Mouse (Mus musculus) adrenal gland, postnatal 14 days (tissue): ENCODE measurements around the gene Vav3. TPM values are rescaled to one million over a fixed set of nuclear protein-coding genes. Genes with fewer than 3 reads are reported as not detected.
A peak's percentile ranks its signal among the peaks of the same experiment; 100 is the strongest.

ENCODE experiments used
- DNase-seq: peaks from one replicate; pipeline ENCODE4 v3.0.0; 2021; ENCODE audit warnings: mixed read lengths
- long read RNA-seq, 2 experiments: library from polyadenylated mRNA; stranded (forward); transcript quantifications; one replicate each; pipeline ENCODE4 v2.0.0; 2021
- total RNA-seq: library from RNA; stranded (reverse); gene quantifications from 2 replicates; pipeline ENCODE4 v1.2.3, GENCODE M21; 2021

Vav3 gene
- total RNA-seq = 5.6 and 7.2 TPM in 2 replicates
- long read RNA-seq, experiment 1, full-length matches to known transcripts = 1 of 2 reads
- long read RNA-seq, experiment 1, partial matches to known transcripts = 1 of 2 reads
- long read RNA-seq, experiment 1, other reads (novel, unspliced or antisense) = 0 of 2 reads
- long read RNA-seq, experiment 2 = 0 reads

DNA sequence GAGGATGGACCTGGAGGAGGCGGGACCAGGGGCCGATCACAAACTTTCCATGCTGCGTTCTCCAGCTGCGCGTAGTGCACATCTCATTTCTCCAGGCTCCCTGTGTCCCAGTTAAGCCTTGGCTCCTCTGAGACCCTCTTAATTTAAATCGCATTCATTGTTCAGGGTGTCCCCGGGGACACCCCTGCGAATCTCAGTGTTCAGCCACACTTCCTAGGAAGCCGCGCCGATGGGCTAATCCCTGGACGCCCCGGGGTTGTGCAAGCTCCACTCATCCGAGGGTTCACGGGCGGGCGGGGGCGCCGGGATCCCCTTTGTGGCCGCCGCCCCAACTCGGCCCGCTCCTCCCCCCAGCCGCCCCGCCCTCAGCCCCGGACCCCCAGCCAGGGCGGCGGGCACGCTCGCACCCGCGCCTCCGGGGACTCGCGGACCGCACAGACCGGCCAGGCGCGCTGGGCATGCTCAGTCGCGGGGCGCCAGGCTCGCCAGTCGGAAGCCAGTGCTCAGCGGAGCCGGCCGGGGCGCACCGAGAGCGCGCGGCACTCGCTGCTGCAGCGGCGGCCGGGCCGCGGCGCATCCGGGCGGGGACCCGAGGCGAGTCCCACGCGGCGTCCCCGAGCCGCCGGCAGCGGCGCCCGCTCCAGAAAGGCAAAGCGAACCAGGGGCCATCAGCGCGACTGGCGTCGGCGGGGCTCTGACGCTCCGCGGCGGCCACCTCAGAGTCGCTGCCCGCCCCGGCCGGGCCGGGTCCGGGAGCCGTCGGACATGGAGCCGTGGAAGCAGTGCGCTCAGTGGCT lies at the start of gene Vav3:
Gene Vav3, plus strand, starts transcription at position 380 of the 797 bp plus-strand sequence.
- peak; percentile 76 for DNase-seq

DNA sequence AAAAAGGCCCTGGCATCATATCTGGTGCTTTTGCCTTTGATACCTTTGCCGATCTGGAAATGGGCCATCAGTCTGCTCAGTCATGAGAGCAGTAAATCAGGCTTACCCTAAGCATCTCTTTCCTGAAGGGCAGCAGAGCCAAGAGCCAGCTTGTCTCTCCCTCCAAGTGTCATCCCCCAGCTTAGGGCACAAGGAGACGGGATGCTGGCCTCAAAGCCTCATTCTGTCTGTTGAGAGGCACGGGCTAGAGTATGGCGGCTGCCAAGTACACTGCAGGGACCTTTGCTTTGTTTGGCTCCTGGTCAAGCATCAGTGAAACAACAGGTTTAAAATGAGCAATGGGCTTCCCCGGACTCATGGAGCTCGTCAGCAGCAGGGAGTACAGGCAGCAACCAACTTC lies 41.6 kb upstream of the Vav3 start:
- no peak for DNase-seq

DNA sequence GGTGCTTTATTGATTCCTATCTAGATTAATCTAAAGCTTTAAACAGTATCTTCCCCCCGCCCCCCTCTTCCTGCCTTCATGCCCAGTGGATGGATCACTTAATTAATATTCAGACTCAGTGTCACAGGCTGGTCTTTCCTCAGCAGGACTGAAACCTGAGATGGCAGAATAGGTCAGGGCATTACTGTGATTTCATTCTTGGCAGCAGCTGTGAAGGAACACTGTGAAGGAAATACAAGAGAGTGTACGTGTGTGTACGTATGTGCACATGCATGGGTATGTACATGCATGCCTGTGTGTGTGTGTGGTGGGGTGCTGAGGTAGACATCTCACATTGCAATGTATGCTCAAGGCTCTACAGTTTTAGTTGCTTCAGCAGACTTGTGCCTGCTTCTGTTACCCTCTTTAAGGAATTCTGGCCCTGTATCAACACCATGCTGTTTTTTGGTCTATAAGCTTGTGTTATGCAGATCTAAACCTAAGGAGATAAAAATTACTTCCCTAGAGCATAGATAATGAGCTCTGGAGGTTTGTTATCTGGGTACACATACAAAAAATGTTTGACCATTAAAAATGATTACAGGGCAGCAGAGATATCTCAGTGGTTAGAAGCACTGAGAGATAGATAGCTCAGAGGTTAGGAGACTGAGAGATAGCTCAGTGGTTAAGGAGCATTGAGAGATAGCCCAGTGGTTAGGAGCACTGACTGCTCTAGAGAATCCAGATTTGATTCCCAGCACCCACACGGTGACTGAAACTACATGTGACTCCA lies 41.0 kb upstream of the Vav3 start:
- DNase-seq = no peak

DNA sequence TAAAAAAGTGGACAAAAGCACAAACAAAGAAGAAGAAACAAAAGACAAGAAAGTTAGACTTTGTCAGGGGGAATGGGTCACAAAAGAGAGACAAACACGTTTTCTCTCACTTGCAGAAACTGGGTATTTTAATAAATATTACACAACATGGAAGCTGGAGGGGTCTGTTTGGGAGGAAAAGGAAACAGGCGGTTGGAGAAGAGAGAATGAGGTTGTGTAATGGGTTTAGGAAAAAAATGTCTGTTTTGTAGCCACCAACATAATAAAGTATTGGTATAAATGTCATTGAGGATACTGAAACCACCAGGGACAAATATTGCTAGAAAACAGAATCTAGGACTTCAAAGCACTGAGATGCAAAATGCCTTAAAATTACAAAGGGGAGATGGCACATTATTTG lies 38.4 kb upstream of the Vav3 start:
- DNase-seq = no peak

DNA sequence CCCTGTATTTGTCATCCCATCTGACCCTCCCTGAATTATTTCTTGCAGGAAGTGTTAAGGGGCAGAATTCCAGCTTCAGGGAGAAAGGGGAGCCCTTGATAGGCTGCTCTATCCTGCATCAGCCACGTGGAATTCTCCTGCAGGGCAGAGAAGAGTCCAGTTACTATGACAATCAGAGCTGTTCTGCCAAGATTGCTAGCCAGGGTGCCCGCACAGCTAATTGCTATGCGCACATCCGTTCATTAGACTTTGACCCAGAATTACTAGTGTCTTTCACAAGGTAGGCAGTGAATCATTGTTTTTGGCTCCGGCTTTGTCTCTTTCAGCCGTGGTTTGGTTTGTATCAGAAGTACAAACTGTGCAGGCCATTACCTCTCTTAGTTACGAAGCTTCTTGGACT lies 33.0 kb upstream of the Vav3 start:
- no peak for DNase-seq

DNA sequence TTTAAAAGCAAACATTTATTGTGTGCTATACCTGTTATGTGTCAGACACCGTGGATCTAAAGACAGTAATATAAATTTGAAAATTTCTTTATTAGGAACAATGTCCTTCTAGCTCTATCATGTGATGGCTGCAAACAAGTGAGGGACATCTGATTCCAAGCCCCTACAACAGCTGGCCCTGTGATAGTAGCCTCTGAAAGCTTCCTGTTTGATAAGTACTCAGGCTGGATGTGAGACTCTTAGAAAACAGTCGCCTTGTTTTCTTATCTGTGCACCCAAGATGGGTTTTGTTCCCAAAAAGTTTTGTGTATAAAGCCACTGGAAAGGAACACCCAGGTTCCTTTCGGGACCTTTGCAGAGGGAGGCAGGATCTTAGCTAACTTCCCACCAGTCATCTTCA lies 32.0 kb upstream of the Vav3 start:
- DNase-seq = no peak

DNA sequence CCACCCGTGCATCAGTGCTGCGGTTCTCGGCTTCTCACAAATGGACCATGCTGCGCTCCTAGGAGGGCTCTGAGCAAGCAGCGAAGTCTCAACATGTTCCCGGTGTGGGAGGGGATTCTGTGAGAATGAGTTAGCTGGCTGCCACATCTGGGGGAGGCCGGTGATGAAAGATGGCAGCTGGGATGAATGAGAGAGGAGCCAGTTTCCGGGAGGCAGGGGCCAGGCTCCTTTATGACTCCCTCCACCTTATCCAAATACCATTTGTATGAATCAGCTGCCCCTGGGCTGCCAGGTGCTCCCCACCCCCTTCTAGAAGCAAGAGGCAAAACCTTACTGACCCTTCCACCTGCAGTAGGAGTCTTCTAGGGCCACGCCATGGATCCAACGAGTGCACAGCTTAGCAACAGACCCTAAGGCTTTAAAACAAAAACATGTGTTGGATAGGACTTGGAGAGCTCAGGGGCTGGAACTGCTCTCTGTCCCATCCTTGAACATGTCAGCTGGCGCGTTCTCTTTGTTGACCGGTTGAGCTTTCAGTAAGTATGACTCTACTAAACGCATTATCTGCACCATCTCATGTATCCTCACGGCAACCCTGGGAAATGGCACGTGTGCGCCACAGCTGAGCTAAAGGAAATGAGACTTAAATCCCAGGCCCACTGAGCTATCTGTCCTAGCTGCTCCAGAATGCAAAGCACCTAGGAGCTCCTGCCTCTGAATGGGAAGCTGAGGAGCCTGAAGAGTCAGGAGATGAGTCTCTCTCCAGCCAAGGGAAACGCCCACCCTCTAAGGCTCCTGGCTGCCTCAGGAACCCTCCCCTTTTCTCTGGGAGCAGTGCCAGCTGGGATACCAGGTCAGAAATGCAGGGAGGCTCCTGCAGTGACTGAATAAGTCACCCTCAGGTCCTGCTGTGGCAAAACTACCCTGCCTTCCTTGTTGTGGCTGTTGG lies 30.9 kb upstream of the Vav3 start:
- peak; percentile 29 for DNase-seq

DNA sequence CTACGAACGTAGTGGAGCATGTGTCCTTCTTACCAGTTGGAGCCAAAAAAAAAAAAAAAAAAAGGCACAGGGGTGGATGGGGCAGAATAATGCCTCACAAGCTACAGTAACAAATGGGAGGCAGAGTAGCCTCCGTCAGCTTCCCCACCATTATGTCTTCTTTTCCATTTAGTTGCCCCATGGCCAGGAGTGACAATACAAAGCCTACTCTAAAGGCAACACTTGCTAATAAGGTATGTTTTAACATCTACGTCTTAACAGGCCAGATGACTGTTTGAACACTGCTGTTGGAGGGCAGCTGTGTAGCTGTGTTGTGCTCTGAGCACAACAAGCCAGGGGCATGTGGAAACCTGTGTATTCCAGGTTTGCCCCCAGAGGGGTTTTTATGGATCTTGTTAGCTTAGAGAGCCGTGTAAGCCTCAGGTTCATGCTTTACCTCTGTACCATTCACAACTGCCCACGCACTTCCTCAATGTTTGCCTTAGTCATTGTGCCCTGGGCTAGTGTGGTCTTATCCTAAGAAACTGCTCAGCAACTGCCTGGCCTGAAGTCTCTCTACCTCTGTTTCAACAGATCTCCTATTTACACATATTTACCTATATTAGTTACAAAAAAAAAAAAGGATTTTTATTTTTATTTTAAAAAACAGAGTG lies 29.2 kb upstream of the Vav3 start:
- no peak for DNase-seq

DNA sequence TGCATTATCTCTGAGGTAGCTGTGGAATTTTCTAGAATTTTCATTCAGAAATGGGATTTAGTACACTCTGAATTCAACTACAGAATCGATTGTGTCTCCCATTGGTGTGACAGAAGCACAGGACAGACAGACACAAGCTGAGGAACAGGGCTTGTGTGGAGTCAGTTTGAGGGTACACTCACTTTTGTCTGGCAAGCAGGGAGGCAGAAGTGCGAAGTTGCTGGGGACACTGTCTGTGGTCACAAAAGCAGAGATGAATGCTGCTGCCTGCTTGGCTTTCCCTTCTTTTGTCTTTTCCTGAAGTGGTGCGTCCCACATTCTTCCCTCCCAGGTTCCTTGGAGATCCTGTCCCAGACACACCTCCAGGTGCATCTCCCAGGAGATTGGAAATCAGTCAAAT lies 28.6 kb upstream of the Vav3 start:
- no peak for DNase-seq

DNA sequence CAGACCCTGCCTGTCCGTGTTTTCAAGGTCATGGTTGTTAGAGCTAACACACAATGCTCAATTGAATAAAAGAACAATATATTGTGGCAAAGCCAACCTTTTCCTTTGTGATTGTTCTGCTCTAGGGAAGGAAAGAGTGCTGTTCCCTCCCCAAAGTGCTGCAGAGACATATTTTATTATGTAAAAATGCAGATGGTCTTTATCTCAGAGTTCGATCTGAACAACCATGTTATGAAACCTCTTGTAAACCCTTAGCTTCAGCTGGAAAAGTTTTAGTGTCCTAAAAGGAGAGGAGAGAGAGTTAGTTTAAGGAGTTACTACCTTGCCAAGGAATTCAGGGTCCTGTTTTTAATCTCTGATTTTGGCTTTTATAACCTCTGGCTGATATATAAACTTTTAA lies 27.0 kb upstream of the Vav3 start:
- no peak for DNase-seq

DNA sequence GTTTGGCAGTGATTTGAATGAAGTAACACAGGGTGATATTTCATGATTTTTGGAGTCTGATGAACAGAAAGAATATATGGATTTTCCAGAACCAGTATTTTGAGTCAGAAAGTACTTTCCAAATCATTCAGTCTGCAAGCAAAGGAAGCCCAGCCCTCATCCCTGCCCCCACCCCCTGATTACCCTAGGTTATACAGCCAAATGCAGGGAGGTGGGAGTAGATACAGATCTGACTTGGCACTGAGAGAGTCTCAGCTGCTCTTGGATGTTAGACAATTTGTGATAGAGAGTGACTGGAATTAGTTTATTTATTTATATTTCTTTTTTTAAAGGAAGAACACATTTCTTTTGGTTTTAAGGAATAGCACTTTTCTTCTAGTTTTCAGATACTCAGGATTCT lies 18.2 kb upstream of the Vav3 start:
- no peak for DNase-seq

DNA sequence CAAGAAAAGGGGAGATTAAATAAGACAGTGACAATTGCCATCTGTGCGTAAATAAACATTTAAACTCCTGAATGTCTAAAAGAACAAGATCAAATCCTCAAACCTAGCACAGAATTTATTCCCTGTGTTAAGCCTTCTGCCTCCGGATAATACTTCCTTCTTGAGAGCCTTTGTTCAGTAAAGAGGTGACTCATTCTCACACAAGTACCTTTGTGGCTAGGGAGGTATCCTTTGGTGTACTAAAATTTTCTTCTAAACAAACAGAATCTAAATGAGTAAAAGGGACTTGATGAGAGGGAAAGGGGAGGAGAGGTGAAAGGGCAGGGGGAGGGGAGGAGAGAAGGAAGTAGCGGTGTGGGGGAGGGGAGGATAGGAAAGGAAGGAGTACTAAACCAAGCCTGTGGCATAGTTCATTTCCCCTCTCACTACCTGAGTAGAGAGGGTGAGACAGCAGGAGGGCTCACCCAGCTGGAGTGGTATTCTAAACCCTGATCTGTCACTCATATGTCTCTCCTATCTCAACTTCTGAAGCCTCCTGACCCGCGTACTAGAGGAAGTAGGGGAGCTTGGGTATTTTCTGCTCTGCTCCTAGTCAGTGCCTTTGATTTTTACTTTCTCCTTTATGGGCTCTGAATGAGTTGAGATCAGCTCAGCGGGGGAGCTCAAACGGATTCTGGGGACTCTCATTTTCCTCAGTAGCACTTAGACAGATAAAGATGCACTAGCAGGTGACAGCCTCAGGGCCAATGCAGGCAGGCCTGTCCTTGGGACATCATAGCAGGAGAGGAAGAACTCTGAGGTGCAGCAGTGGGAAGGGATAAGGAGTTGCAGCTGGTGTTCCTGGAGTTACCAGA lies 16.8 kb upstream of the Vav3 start:
- no peak for DNase-seq

DNA sequence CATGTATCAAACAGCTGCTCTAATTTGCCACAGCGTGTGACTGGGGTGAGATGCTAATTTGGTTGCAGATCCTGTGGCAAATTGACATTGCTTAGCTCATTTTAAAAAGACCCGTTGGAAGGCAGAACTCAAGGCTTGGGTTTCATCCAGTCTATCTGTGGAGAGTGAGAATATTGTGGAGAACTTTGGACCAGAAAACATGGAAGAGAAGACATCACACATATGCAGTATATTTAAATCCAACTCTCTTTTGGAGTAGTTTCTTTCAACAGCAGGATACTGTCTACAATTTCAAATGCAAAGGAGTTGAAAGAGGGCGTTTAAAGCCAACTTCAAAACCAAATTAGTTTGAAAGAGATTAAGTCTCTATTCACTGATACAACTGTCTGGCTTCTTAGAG lies 13.3 kb upstream of the Vav3 start:
- DNase-seq = no peak

DNA sequence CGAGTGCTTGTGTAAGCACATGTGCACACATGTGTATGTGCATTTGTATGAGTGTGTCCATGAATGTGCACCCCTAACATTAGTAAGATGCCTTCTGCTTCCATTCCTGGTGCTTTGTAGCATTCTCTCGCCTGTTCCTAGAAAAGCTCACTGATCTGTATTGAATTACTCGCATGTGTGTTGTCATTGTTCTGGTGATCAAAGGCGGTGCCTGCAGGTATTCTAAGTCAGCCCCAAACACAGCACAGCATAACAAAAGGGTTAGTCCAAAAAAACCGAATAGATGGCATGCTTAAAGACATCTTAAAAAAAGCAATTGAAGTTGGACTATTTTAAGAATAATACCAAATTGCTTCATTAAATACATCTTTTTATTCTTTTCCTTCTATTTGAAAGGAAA lies 7.7 kb upstream of the Vav3 start:
- DNase-seq = no peak

DNA sequence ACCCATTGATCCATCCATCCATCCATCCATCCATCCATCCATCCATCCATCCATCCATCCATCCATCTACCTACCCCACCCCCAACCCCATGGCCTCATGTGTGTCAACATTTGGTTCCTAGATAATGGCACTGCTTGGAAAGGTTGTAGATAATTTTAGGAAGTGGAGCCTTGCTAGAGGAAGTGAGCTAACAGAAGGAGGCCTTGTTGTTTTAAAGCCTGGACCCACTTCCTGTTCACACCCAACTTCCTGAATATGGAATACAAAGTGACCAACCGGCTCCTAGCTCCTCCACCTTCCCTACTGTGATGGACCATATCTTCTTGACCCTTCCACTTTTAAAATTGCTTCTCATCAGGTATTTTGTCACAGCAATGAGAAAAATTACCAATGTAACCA lies 5.0 kb upstream of the Vav3 start:
- no peak for DNase-seq

DNA sequence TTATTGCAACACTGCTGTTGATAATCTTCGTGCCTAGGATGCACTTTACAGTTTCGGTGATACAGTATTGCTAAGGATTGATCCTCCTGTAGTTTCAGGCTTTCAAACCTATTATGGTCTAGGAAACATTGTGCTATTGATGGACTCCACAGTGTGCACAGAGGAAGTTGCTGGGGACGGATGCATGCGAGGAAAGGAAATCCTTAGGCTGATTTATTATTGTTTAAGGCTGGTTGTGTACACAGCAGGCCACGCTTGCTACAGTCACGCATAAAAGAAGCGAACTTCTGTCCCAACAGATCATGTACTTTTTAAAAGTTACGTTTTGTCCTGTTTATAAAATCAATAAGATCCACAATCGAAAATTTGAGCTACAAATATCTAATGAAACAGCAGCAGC lies 1.2 kb upstream of the Vav3 start:
- no peak for DNase-seq

DNA sequence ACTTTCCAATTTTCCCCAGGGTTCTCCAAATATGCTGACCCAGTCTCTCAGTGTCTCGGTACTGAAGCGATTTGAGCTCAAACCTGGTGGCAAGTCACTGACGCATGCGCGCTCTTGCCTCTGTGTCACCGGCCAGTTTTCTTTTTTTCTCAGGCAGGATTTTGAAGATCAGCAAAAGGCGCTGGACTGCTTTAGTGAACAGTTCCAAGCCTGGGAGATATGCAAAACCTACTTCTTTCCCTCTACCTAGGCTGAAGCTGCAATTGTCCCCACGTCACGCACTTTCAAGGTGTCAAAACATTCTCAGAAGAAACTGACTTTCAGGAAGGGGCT lies 546 bp upstream of the Vav3 start:
- peak; percentile 76 for DNase-seq

DNA sequence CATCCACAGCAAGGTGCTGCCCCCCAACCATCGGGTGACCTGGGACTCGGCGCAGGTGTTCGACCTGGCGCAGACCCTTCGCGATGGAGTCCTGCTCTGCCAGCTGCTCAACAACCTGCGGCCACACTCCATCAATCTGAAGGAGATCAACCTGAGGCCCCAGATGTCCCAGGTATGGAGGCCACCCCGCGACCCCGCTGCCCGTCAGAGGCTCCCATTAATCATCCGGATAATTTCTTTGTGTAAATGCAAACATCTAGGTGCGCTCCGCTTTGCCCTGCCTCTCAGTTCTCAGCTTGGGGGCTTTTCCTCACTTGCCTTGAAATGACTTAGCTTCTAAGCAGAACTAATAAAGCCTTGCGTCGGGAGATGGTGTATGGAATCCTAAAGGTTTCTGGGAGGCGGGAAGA lies 623 bp downstream of the Vav3 start:
- DNase-seq = no peak

DNA sequence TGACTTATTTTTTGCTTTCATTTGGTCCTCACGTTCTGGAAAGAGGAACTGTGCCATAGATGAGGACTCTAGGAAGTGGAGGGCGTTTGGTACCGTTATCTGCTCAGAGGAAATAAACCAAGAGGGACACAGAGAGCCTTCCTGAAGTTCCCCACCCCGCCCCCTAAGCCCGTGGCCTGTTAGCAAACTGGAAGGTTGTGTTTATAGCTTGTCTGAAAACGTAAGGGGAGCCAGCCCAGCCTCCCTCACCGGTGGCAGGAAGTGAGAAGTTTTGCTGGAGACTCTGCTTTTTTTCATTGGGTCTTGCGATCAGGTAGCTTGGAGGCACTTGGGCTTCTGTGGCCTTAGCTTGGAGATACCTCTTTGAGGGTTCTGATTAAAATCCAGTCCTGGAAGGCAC lies 1.2 kb downstream of the Vav3 start:
- DNase-seq = peak; percentile 44

DNA sequence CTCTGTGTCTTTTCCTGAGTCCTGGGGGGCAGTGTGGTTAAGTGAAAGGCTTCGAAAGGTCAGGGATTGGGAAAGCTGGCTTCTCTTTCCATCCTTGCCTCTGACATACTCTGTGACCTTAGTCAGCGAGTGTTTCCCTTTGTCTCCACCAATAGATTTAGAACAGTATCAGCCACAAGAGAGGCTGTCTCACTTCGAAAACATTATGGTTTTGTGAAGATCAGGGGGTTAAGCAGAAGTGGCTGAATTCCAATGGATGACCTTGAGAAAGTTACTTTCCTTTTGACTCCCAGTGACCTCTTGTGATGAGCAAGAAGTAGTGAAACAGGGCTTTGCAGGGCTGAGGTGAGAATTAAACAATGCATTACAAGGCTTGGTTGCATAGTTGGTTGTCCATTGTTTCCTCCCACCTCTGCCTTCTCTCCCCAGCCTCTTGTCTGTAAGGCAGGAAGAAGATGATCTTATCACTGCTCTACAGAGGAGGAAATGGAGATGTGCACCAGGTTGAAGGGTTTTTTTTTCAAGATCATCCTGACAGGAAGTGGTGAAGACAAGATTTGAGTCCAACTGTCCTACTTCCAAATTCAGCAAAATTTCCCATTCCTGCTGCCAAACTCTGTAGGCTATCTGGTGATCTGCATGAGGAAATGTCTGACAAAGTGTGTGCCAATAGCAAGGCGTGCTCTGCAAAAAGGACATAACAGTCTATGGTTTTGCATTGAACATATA lies 11.7 kb downstream of the Vav3 start:
- no peak for DNase-seq
